Mouse (Mus musculus): ENCODE measurements around the gene Ajap1.

The Ajap1 gene

GRCm38 (mm10) chr4:153340887-153341286 lies 141.7 kb downstream of the Ajap1 start:
- no peak for DNase-seq

DNA sequence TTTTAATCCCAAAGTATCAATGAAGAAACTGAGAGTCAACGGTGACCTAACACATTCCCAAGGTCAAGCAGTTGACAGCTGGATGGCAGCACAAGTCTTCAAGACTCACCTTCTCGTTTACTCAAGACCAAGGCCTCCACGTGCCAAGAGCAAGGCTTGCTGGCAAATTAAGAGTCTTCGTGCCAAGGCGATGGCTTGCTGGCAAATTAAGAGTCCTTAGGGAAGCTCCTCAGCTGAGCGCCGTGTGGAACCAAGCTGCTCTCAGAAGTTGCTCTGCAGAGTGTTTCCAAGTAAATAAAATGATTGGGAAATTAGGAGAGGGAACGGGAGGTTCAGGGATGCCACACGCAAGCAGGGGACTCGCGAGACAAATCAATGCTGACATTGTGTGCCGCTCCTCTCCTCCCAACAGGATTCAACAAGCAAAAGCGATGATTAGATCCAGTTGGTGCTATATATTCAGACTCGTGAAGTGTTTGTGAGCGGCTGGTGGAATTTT lies 147.3 kb downstream of the Ajap1 start:
- DNase-seq: no peak

GRCm38 (mm10) chr4:153327809-153328208 lies 154.8 kb downstream of the Ajap1 start:
- DNase-seq: no peak

All from liver (tissue).